Mouse (Mus musculus) CH12.LX (cell line): ENCODE measurements around the gene Fam214a.

Experiments
- CTCF ChIP-seq, 2 experiments: IDR thresholded peaks in 1 of 2; conservative IDR thresholded peaks in 1 of 2; 2 replicates each; pipeline ENCODE4 v1.5.1; 2011 to 2012; ENCODE audit warnings: low read depth in 2 of 2, low read length in 2 of 2, improper control_type of control experiment in 1 of 2, inconsistent platforms in 1 of 2, mild to moderate bottlenecking in 1 of 2, moderate library complexity in 1 of 2
- ELF1 ChIP-seq: IDR thresholded peaks from 2 replicates; pipeline ENCODE4 v1.6.1; 2014; ENCODE audit warnings: low read depth, mild to moderate bottlenecking, inconsistent platforms, low read length, improper control_type of control experiment
- GABPA ChIP-seq: IDR thresholded peaks from 2 replicates; pipeline ENCODE4 v1.6.1; 2012; ENCODE audit warnings: low read depth, low read length, improper control_type of control experiment, inconsistent platforms; ENCODE audit not compliant: insufficient replicate concordance
- JUND ChIP-seq: conservative IDR thresholded peaks from 2 replicates; pipeline ENCODE4 v1.6.1; 2011; ENCODE audit warnings: low read depth, low read length, improper control_type of control experiment
- MAFK ChIP-seq: IDR thresholded peaks from 2 replicates; pipeline ENCODE4 v1.6.1; 2011; ENCODE audit warnings: low read length, improper control_type of control experiment; ENCODE audit not compliant: insufficient replicate concordance
- NELFE ChIP-seq: IDR thresholded peaks from 2 replicates; pipeline ENCODE4 v1.6.1; 2011; ENCODE audit warnings: low read depth, low read length, improper control_type of control experiment
- POLR2A ChIP-seq: IDR thresholded peaks from 2 replicates; pipeline ENCODE4 v1.6.1; 2011; ENCODE audit warnings: low read depth, mild to moderate bottlenecking, improper control_type of control experiment, low read length

DNA sequence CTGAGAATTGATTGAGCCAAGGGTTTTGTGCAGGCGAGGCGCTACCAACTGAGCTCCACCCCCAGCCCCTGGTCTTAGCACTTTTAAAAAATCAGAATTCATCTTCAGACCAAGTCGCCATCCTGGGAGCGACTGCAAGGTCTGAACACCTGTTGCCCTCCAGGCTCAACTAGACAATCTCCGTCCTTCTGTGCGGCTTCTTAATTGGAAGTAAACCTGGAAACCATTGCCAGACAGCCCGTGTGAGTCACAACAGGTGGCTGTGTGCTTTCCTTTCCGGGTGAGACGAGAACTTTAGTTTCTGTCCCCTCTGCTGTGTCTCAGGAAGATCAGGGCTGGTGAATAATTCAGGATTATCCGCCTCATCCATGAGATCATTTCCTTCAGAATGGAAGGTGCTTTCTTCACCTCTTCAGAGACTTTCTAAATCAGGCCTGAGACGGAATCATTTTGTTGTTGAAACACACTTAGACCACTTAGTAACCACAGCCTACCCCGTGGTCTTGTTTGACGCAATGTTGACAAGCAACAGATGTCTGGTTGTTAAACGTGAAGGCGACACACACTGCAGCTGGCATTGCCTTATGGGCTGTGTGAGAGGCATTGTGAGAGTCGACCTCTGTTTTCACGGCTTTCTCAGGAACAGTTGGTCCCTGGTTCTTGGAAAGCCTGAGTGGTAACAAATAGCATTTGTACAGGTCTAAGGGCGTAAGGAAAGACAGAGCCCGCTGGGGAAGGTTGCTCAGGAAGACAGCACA lies 39.9 kb upstream of the Fam214a start:
- no peak for TF ChIP-seq ELF1
- no peak for TF ChIP-seq POLR2A
- no peak for TF ChIP-seq JUND
- TF ChIP-seq NELFE, result no peak
- no peak for TF ChIP-seq MAFK
- TF ChIP-seq CTCF (conservative IDR thresholded peaks at IDR 0.05 in 1 of 2, IDR thresholded peaks at IDR 0.05 in 1 of 2; ENCODE audit: low read depth in 2 of 2, low read length in 2 of 2), result no peak
- TF ChIP-seq GABPA, result no peak
